Mouse (Mus musculus) MEL (cell line): ENCODE data around the gene Gadd45g. TPM values are rescaled to one million over a fixed set of nuclear protein-coding genes. Genes with fewer than 3 reads are reported as not detected.

Experiments
- DNase-seq: peaks from one replicate; pipeline ENCODE4 v3.0.0; 2011; ENCODE audit warnings: low read depth, low spot score
- H3K27ac ChIP-seq: 2 replicates; pipeline ENCODE4 v1.5.1; 2012; ENCODE audit warnings: low read depth, mild to moderate bottlenecking, control low read depth, low read length, moderate library complexity; ENCODE audit not compliant: control insufficient read depth
- H3K27me3 ChIP-seq, 2 experiments: fragments of 150-350 bp in 1 of 2; sonication (generic) in 1 of 2; 2 replicates each; pipeline ENCODE4 v1.6.1; 2012; ENCODE audit warnings: low read length in 2 of 2, mild to moderate bottlenecking in 2 of 2, improper control_type of control experiment in 1 of 2, moderate library complexity in 1 of 2; ENCODE audit not compliant: insufficient read depth in 2 of 2, control insufficient read depth in 1 of 2
- H3K36me3 ChIP-seq, 2 experiments: 2 replicates each; pipeline ENCODE4 v1.6.1; 2012 to 2014; ENCODE audit warnings: low read length in 2 of 2, improper control_type of control experiment in 1 of 2, inconsistent platforms in 1 of 2, mild to moderate bottlenecking in 1 of 2; ENCODE audit not compliant: insufficient read depth in 2 of 2, control insufficient read depth in 1 of 2
- H3K4me1 ChIP-seq, 2 experiments: fragments of 150-350 bp in 1 of 2; sonication (generic) in 1 of 2; 2 replicates each; pipeline ENCODE4 v1.6.1; 2012; ENCODE audit warnings: low read length in 2 of 2, improper control_type of control experiment in 1 of 2, mild to moderate bottlenecking in 1 of 2; ENCODE audit not compliant: insufficient read depth in 2 of 2, control insufficient read depth in 1 of 2
- H3K4me3 ChIP-seq, 2 experiments: fragments of 150-350 bp in 1 of 2; sonication (generic) in 1 of 2; 2 replicates each; pipeline ENCODE4 v1.5.1; 2012; ENCODE audit warnings: low read depth in 2 of 2, low read length in 2 of 2, mild to moderate bottlenecking in 2 of 2, moderate library complexity in 2 of 2, control low read depth in 1 of 2, improper control_type of control experiment in 1 of 2; ENCODE audit not compliant: control insufficient read depth in 1 of 2, insufficient read depth in 1 of 2
- H3K79me2 ChIP-seq: 2 replicates; pipeline ENCODE4 v1.6.1; 2012; ENCODE audit warnings: mild to moderate bottlenecking, low read length, moderate library complexity; ENCODE audit not compliant: control insufficient read depth, poor library complexity, insufficient read depth
- H3K9ac ChIP-seq: 2 replicates; pipeline ENCODE4 v1.6.1; 2012; ENCODE audit warnings: low read depth, mild to moderate bottlenecking, control low read depth, low read length, moderate library complexity; ENCODE audit not compliant: control insufficient read depth, poor library complexity, severe bottlenecking
- H3K9me3 ChIP-seq: fragments of 150-350 bp; sonication (generic); replicated peaks from 2 replicates; pipeline ENCODE4 v1.6.1; 2012; ENCODE audit warnings: mild to moderate bottlenecking, low read length, improper control_type of control experiment, moderate library complexity; ENCODE audit not compliant: insufficient read depth
- CHD2 ChIP-seq: IDR thresholded peaks from 2 replicates; pipeline ENCODE4 v1.6.1; 2011; ENCODE audit warnings: low read length, improper control_type of control experiment
- E2F4 ChIP-seq: IDR thresholded peaks from 2 replicates; pipeline ENCODE4 v1.6.1; 2011; ENCODE audit warnings: low read depth, low read length, improper control_type of control experiment, borderline replicate concordance
- ELF1 ChIP-seq: IDR thresholded peaks from 2 replicates; pipeline ENCODE4 v1.6.1; 2014; ENCODE audit warnings: low read depth, mild to moderate bottlenecking, inconsistent platforms, low read length, improper control_type of control experiment, moderate library complexity
- GABPA ChIP-seq: IDR thresholded peaks from 2 replicates; pipeline ENCODE4 v1.6.1; 2012; ENCODE audit warnings: low read depth, mild to moderate bottlenecking, inconsistent platforms, low read length, improper control_type of control experiment, moderate library complexity
- JUND ChIP-seq: IDR thresholded peaks from 2 replicates; pipeline ENCODE4 v1.6.1; 2011; ENCODE audit warnings: low read depth, mild to moderate bottlenecking, improper control_type of control experiment, low read length
- MAFK ChIP-seq: IDR thresholded peaks from 2 replicates; pipeline ENCODE4 v1.6.1; 2011; ENCODE audit warnings: low read depth, mild to moderate bottlenecking, low read length, improper control_type of control experiment, borderline replicate concordance
- MAX ChIP-seq: IDR thresholded peaks from 2 replicates; pipeline ENCODE4 v1.6.1; 2011; ENCODE audit warnings: low read length, improper control_type of control experiment
- MAZ ChIP-seq: IDR thresholded peaks from 2 replicates; pipeline ENCODE4 v1.6.1; 2012; ENCODE audit warnings: low read depth, mild to moderate bottlenecking, inconsistent platforms, low read length, improper control_type of control experiment
- MYB ChIP-seq: IDR thresholded peaks from 2 replicates; pipeline ENCODE4 v1.6.1; 2011; ENCODE audit warnings: mild to moderate bottlenecking, low read depth, low read length, improper control_type of control experiment
- NRF1 ChIP-seq: IDR thresholded peaks from 2 replicates; pipeline ENCODE4 v1.6.1; 2014; ENCODE audit warnings: low read depth, mild to moderate bottlenecking, inconsistent platforms, low read length, improper control_type of control experiment, moderate library complexity; ENCODE audit not compliant: poor library complexity, insufficient read depth, severe bottlenecking
- POLR2A ChIP-seq, 2 experiments: IDR thresholded peaks; 2 replicates each; pipeline ENCODE4 v1.6.1; 2011 to 2012; ENCODE audit warnings: low read length in 2 of 2, mild to moderate bottlenecking in 2 of 2, control low read depth in 1 of 2, improper control_type of control experiment in 1 of 2, low read depth in 1 of 2, moderate library complexity in 1 of 2; ENCODE audit not compliant: control insufficient read depth in 1 of 2, insufficient read depth in 1 of 2, poor library complexity in 1 of 2
- POLR2AphosphoS2 ChIP-seq: IDR thresholded peaks from 2 replicates; pipeline ENCODE4 v1.6.1; 2011; ENCODE audit warnings: low read length, improper control_type of control experiment
- POLR2AphosphoS5 ChIP-seq: IDR thresholded peaks from 2 replicates; pipeline ENCODE4 v1.6.1; 2012; ENCODE audit warnings: low read depth, borderline replicate concordance, mild to moderate bottlenecking, inconsistent platforms, low read length, moderate library complexity, mixed read lengths
- TBP ChIP-seq: IDR thresholded peaks from 2 replicates; pipeline ENCODE4 v1.8.0; 2011; ENCODE audit warnings: low read depth, low read length, improper control_type of control experiment
- USF1 ChIP-seq: IDR thresholded peaks from 2 replicates; pipeline ENCODE4 v1.6.1; 2014; ENCODE audit warnings: low read depth, mild to moderate bottlenecking, inconsistent platforms, low read length, improper control_type of control experiment, moderate library complexity
- USF2 ChIP-seq, 2 experiments: IDR thresholded peaks; 2 replicates each; pipeline ENCODE4 v1.6.1; 2011 to 2012; ENCODE audit warnings: improper control_type of control experiment in 2 of 2, low read length in 2 of 2, borderline replicate concordance in 1 of 2, inconsistent platforms in 1 of 2, low read depth in 1 of 2, mild to moderate bottlenecking in 1 of 2; ENCODE audit not compliant: insufficient read depth in 1 of 2
- ZKSCAN1 ChIP-seq: IDR thresholded peaks from 2 replicates; pipeline ENCODE4 v1.6.1; 2012; ENCODE audit warnings: low read depth, mild to moderate bottlenecking, inconsistent platforms, low read length, improper control_type of control experiment, moderate library complexity
- polyA plus RNA-seq, 2 experiments: library from polyadenylated mRNA; stranded (reverse) in 1 of 2; unstranded in 1 of 2; fragments of >175 nt in 1 of 2; fragments of >200 nt in 1 of 2; gene quantifications; 2 replicates each; pipeline versions ENCODE4 v1.2.1 to v1.2.4; 2012; ENCODE audit warnings: low replicate concordance in 2 of 2, low read depth in 1 of 2; ENCODE audit not compliant: insufficient read length in 2 of 2, insufficient read depth in 1 of 2, missing spikeins in 1 of 2
- total RNA-seq: library from RNA; depleted of rRNA; stranded (reverse); fragments of 300-350 nt; gene quantifications from 2 replicates; pipeline ENCODE4 v1.2.3, GENCODE M21; 2012

Gene Gadd45g
- total and polyA plus RNA-seq, 3 experiments, result 7.2 to 11.0 TPM; not detected in 1

GRCm38 (mm10) chr13:51884250-51884649, 37.8 kb downstream of the Gadd45g start:
- no peak for TF ChIP-seq MAX
- TF ChIP-seq ELF1, result no peak
- Histone ChIP-seq H3K4me1 (no peaks in the 10 kb centered on the region), H3K79me2 (no peaks in the 10 kb centered on the region), H3K9ac (no peak overlapping the region), H3K27ac (no peak overlapping the region), H3K36me3 (no peaks in the 10 kb centered on the region), H3K9me3 (no peaks in the 10 kb centered on the region), H3K4me3 (no peak overlapping the region), H3K27me3 (no peaks in the 10 kb centered on the region)
- no peak for DNase-seq

DNA sequence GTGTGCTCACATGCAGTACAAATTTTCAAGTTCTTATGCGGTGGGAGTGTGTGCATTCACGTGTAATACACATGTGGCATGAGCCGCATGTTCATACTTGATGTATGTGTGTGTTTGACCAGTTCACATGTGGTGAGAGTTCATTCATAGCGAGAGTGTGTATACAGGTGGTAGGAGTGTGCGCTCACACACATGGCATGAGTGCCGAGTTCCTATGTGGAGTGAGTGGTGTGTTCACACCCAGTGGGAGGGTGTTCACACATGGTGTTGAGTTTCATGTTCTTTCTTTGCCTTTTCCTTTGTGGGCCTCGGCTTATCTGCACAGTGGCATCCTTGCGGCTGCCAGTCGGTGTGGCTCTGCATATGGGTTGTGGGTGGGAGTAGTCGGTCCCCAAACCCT, 39.1 kb downstream of the Gadd45g start:
- no peak for DNase-seq
- no peak overlapping the region for H3K4me3 ChIP-seq
- TF ChIP-seq E2F4 (no peak), JUND (no peak), CHD2 (no peak), POLR2AphosphoS2 (no peak), NRF1 (no peak), POLR2AphosphoS5 (no peak), USF1 (no peak), MAFK (no peak), TBP (no peak), MYB (no peak), USF2 (IDR thresholded peaks at IDR 0.05; ENCODE audit: borderline replicate concordance in 1 of 2, insufficient read depth in 1 of 2, low read depth in 1 of 2, low read length in 2 of 2) (no peak), GABPA (no peak), ZKSCAN1 (no peak), POLR2A (IDR thresholded peaks at IDR 0.05; ENCODE audit: control insufficient read depth in 1 of 2, insufficient read depth in 1 of 2, low read depth in 1 of 2, low read length in 2 of 2, poor library complexity in 1 of 2) (no peak), MAZ (no peak)
- TF ChIP-seq, all 39 proteins: peak for 0
- Histone ChIP-seq H3K36me3 (no peaks in the 10 kb centered on the region), H3K79me2 (no peaks in the 10 kb centered on the region), H3K27ac (no peak overlapping the region), H3K27me3 (no peaks in the 10 kb centered on the region), H3K9me3 (no peaks in the 10 kb centered on the region), H3K4me1 (no peaks in the 10 kb centered on the region), H3K9ac (no peak overlapping the region)

DNA sequence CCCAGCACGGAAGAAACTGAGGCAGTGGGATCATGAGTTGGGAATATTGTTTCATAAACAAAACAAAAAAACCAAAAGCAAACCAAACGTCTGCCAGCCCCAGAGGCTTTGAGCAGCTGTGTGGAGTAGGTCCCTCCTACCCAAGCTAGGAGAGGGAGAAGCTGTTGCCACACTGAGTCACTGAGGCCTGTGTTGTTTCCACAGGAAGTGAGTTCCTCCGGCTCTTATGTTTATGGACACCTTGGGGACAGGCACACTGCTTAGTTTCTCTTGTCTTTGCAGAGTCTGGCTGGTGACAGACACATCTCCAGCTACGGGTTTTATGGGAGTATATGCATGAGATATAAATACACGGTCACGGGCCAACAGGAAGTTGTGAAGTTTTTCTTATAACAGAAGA, 39.6 kb downstream of the Gadd45g start:
- no peaks in the 10 kb centered on the region for H3K79me2 ChIP-seq
- no peaks in the 10 kb centered on the region for H3K36me3 ChIP-seq
- no peak overlapping the region for H3K27ac ChIP-seq
- no peak overlapping the region for H3K4me3 ChIP-seq
- no peaks in the 10 kb centered on the region for H3K9me3 ChIP-seq
- no peak for DNase-seq
- no peak for TF ChIP-seq POLR2AphosphoS5
- TF ChIP-seq, all 39 proteins: peak for 0
- no peaks in the 10 kb centered on the region for H3K27me3 ChIP-seq
- H3K9ac ChIP-seq, result no peak overlapping the region
- H3K4me1 ChIP-seq, result no peaks in the 10 kb centered on the region
